Mouse (Mus musculus) ES-E14 (cell line): Measurements from ENCODE around the gene Esp24. TPM values are rescaled to one million over a fixed set of nuclear protein-coding genes. Genes with fewer than 3 reads are reported as not detected.
"Not testable (repeated sequence)": the region's sequence is repeated elsewhere in the genome, so short reads cannot be mapped to it uniquely, and the experiment has no call there.

ENCODE experiments used
- DNase-seq: peaks from one replicate; pipeline ENCODE4 v3.0.0-alpha.2; 2013; ENCODE audit warnings: low read depth, low spot score
- H3K27ac ChIP-seq: 2 replicates; pipeline ENCODE4 v1.5.1; 2012; ENCODE audit warnings: low read depth, mild to moderate bottlenecking, low read length, moderate library complexity, mixed read lengths; ENCODE audit not compliant: poor library complexity, insufficient read depth, severe bottlenecking
- H3K36me3 ChIP-seq: 2 replicates; pipeline ENCODE4 v1.6.1; 2012; ENCODE audit warnings: mild to moderate bottlenecking, low read length, moderate library complexity, mixed read lengths; ENCODE audit not compliant: control insufficient read depth, poor library complexity, insufficient read depth, severe bottlenecking
- H3K4me1 ChIP-seq, 2 experiments: fragments of 150-350 bp in 1 of 2; sonication (generic) in 1 of 2; 2 replicates each; pipeline ENCODE4 v1.6.1; 2012; ENCODE audit warnings: low read length in 2 of 2, mild to moderate bottlenecking in 1 of 2, mixed read lengths in 1 of 2; ENCODE audit not compliant: control insufficient read depth in 2 of 2, insufficient read depth in 2 of 2, poor library complexity in 1 of 2
- H3K4me3 ChIP-seq, 2 experiments: fragments of 150-350 bp in 1 of 2; sonication (generic) in 1 of 2; 2 replicates each; pipeline ENCODE4 v1.5.1; 2012; ENCODE audit warnings: low read length in 2 of 2, low read depth in 1 of 2, mild to moderate bottlenecking in 1 of 2, mixed read lengths in 1 of 2; ENCODE audit not compliant: insufficient read depth in 1 of 2, poor library complexity in 1 of 2, severe bottlenecking in 1 of 2
- H3K9ac ChIP-seq: 2 replicates; pipeline ENCODE4 v1.6.1; 2012; ENCODE audit warnings: low read depth, mild to moderate bottlenecking, low read length, mixed read lengths; ENCODE audit not compliant: poor library complexity, insufficient read depth, severe bottlenecking
- H3K9me3 ChIP-seq: fragments of 150-350 bp; sonication (generic); 2 replicates; pipeline ENCODE4 v1.6.1; 2012; ENCODE audit warnings: low read depth, mild to moderate bottlenecking, low read length; ENCODE audit not compliant: control insufficient read depth, insufficient read depth
- CHD2 ChIP-seq: IDR thresholded peaks from 2 replicates; pipeline ENCODE4 v1.6.1; 2014; ENCODE audit warnings: mild to moderate bottlenecking, low read depth, low read length, inconsistent platforms
- HCFC1 ChIP-seq: IDR thresholded peaks from 2 replicates; pipeline ENCODE4 v1.6.1; 2012; ENCODE audit warnings: low read length, inconsistent platforms, borderline replicate concordance; ENCODE audit not compliant: insufficient read depth
- MAFK ChIP-seq: IDR thresholded peaks from 2 replicates; pipeline ENCODE4 v1.6.1; 2014; ENCODE audit warnings: mild to moderate bottlenecking, low read depth, low read length, inconsistent platforms; ENCODE audit not compliant: insufficient read depth
- ZC3H11A ChIP-seq: IDR thresholded peaks from 2 replicates; pipeline ENCODE4 v1.6.1; 2012; ENCODE audit warnings: low read depth, mild to moderate bottlenecking, inconsistent platforms, low read length, borderline replicate concordance
- ZNF384 ChIP-seq: IDR thresholded peaks from 2 replicates; pipeline ENCODE4 v1.6.1; 2012; ENCODE audit warnings: low read depth, low read length, inconsistent platforms
- in situ Hi-C, 2 experiments: fragments of 600-800 bp; cut with MboI; formaldehyde crosslinking; loops; one replicate each; pipeline ENCODE4 v1.15.1; 2025; ENCODE audit warnings: low sequenced_read_pairs in 2 of 2, inconsistent platforms in 1 of 2; ENCODE audit not compliant: unreplicated experiment in 2 of 2
- total RNA-seq: library from RNA; depleted of rRNA; stranded (reverse); fragments of 300-350 nt; gene quantifications from 2 replicates; pipeline ENCODE4 v1.2.3, GENCODE M21; 2012; rRNA removed

Gene Esp24
- total RNA-seq: 1.9 and 2.4 TPM in 2 replicates

DNA sequence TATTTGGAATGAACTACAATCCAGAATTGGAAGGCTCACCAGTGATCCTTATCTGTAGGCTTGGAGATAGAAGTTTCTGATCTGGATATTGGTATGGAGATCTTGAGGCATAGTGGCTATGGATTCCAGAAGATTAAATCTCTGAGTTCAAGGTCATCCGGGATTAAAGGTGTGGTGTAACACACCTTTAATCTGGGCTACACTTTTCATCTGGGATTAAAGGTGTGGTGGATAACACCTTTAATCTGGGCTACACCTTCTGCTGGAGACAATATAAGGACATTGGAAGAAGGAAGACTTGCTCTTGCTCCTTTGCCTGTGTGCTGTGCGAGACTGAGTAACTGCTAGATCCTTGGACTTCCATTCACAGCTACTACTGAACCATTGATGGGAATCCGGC, at the start of gene Esp24:
TSS of gene Esp24 (plus strand) at position 301 of the 400 bp plus-strand sequence.
- H3K36me3 ChIP-seq, H3K4me1 ChIP-seq, in situ Hi-C loops: not testable (repeated sequence)

DNA sequence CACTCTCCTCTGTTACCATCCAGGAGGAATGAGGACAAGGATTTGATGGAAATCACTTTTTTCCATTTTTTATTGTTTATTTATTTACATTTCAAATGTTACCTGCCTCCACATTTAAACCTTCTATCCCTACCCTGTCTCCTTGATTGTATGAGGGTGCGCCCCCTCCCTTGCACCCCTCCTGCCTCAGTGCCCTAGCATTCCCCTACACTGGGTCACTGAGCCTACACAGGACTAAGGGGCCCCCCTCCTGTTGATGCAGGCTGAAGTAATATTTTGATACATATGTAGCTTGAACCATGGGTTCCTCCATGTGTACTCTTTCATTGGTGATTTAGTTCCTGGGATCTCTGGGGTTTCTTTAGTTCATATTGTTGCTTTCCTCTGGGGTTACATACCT, 26.6 kb upstream of the Esp24 start:
- DNase-seq: no peak

More for the DNA sequence above, at the start of gene Esp24:
- not testable (repeated sequence) for DNase-seq, H3K9me3 ChIP-seq, H3K9ac ChIP-seq, H3K4me3 ChIP-seq, H3K27ac ChIP-seq

GRCm38 (mm10) chr17:39010675-39011638, 25.5 kb upstream of the Esp24 start:
- DNase-seq: no peak
- H3K4me1 ChIP-seq: no peaks in the 10 kb centered on the region
- in situ Hi-C loops: no loop called here
- no peak for TF ChIP-seq CHD2
- TF ChIP-seq ZNF384: no peak
- no peak for TF ChIP-seq HCFC1
- TF ChIP-seq MAFK: no peak
- TF ChIP-seq ZC3H11A: no peak
- H3K27ac ChIP-seq: no peak overlapping the region
- H3K4me3 ChIP-seq: no peak overlapping the region
- peaks cover 2% of the 10 kb centered on the region; the same call in 1 of the 2 replicates for H3K9me3 ChIP-seq
- H3K36me3 ChIP-seq: no peaks in the 10 kb centered on the region
- H3K9ac ChIP-seq: no peak overlapping the region

More for the DNA sequence above, 26.6 kb upstream of the Esp24 start:
- H3K9ac ChIP-seq: no peak overlapping the region
- no peak overlapping the region for H3K4me3 ChIP-seq
- H3K4me1 ChIP-seq: no peaks in the 10 kb centered on the region
- H3K36me3 ChIP-seq: no peaks in the 10 kb centered on the region
- in situ Hi-C loops: no loop called here
- H3K27ac ChIP-seq: no peak overlapping the region
- TF ChIP-seq HCFC1 (no peak), ZC3H11A (no peak), ZNF384 (no peak), CHD2 (no peak), MAFK (no peak)
- H3K9me3 ChIP-seq: peaks cover 2% of the 10 kb centered on the region; the same call in 1 of the 2 replicates

DNA sequence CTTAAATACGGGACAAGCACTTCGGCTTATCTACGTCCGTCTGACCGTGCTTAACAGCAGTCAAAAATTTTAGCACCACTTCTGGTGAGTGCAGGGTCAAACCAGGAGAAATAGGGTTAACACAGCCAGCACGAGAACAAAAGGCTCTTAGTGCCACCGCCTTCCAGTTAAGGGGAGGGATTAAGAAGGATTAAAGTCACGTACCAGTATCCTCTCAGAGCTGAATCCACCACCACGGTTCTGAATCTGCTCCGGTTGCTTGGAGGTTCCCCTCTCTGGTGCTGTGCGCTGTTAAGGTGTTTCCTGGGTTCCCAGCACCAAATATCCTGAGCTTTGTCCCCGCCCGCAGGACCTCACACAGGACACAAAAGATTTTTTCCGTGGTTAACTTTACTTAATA, 19.3 kb upstream of the Esp24 start:
- no peak for DNase-seq
- Histone ChIP-seq H3K4me1 (no peaks in the 10 kb centered on the region), H3K9me3 (no peaks in the 10 kb centered on the region), H3K9ac (no peak overlapping the region), H3K4me3 (no peak overlapping the region), H3K27ac (no peak overlapping the region), H3K36me3 (no peaks in the 10 kb centered on the region)
- no peak for TF ChIP-seq ZNF384
- no peak for TF ChIP-seq CHD2
- no peak for TF ChIP-seq ZC3H11A
- TF ChIP-seq MAFK: no peak
- no peak for TF ChIP-seq HCFC1
- in situ Hi-C loops: no loop called here

- Histone ChIP-seq H3K4me3 (no peak within 1 kb of the TSS), H3K36me3 (no peaks in the 10 kb centered on the region), H3K4me1 (no peaks in the 10 kb centered on the region), H3K9me3 (no peaks in the 10 kb centered on the region), H3K27ac (no peak within 1 kb of the TSS), H3K9ac (no peak within 1 kb of the TSS)
- in situ Hi-C loops: no loop called here
- no peak for TF ChIP-seq ZNF384
- DNase-seq: no peak
Measured at GRCm38 (mm10) chr17:39043241-39043640, 6.7 kb downstream of the Esp24 start, which contains the start of gene Gm21903. TSS of gene Gm21903 (minus strand) at chr17:39043341.
